Mouse (Mus musculus): ENCODE results near the gene Ugt1a5.

Gene Ugt1a5

GRCm38 (mm10) chr1:88243861-88244260 is 78.0 kb downstream of the Ugt1a5 start:
- DNase-seq = no peak

DNA sequence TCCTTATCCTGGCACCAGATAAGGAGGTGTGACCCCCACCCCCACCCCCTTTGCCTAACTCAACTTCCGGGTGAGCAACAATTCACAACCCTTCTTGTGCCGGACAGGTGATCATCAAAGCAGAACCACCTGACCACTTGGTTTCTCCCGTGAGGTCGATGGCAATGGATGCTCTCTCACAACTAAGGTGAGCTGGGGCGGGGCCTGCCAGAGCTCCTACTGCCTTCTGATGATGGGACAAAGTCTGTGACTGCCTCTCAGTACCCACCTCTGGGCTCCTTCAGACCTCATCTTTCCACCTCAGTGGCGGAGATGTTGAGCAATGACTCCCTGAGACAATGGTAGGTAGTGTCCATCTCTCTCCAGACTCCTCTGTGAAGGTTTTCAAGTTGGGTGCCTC is 80.1 kb downstream of the Ugt1a5 start:
- DNase-seq = no peak

- no peak for DNase-seq
Observed at GRCm38 (mm10) chr1:88246386-88246785, 80.6 kb downstream of the Ugt1a5 start.

GRCm38 (mm10) chr1:88247660-88248059 is 81.8 kb downstream of the Ugt1a5 start:
- no peak for DNase-seq

GRCm38 (mm10) chr1:88248658-88249057 is 82.8 kb downstream of the Ugt1a5 start:
- no peak for DNase-seq

GRCm38 (mm10) chr1:88249596-88249995 is 83.8 kb downstream of the Ugt1a5 start:
- DNase-seq = no peak

DNA sequence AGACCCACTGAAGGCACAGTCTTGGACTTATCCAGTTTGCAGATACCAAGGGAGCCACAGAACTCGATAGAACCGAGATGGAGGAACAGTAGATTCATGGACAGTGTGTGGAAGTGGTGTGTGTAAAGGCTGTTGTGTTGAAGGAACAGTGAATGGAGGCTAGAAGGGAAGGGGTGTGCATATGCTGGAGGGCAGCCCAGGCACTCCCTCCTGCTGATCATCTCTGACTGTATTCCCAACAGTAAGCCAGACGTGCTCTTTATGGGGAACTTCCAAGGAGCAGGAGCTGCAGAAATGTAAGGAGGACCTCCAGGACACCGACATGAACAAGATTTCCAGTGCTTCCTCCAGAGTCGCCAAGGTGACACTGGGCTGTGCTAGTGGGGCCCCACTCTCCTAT is 84.2 kb downstream of the Ugt1a5 start:
- DNase-seq = no peak

DNA sequence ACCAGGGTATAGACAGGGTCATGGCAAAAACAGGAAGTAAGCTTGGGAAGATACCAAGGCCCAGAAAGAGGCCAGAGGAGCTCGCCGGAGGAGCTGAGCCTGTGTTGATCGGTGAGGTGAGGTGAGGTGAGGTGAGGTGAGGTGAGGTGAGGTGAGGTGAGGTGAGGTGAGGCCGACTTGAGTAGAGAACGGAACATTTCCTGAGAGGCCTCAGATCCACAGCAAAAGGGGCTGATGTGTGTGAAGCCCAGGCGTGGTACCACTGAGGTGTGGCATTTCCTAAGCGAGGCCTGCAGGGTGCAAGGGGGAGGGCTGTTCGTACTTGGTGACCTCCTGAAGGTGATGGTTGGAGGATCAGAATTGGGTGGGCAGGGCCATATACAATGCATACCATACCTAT is 87.3 kb downstream of the Ugt1a5 start:
- DNase-seq = no peak

- no peak for DNase-seq
Observed at GRCm38 (mm10) chr1:88253540-88253939, 87.7 kb downstream of the Ugt1a5 start.

- DNase-seq = no peak
Observed at GRCm38 (mm10) chr1:88254793-88255465, 89.1 kb downstream of the Ugt1a5 start.

DNA sequence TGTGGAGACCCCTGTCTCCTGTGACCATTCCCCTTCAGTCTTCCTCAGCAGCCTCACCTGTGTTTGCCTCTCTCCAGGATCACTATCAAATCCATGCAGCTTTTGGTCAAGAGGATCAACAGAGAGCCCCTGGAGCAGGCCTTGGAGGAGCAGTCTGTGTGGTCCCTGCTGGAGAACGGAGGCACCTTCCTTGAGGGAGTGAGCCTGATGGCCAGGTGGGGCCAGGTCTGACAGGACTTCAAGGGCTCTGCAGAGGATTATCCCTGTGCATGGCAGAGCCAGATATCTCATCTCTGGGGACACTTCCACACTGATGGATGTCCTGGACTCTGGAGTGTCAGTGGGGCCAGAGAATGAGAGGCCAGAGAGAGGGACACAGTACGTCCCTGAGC is 89.7 kb downstream of the Ugt1a5 start:
- no peak for DNase-seq

GRCm38 (mm10) chr1:88255989-88256754 is 90.4 kb downstream of the Ugt1a5 start:
- DNase-seq = no peak

DNA sequence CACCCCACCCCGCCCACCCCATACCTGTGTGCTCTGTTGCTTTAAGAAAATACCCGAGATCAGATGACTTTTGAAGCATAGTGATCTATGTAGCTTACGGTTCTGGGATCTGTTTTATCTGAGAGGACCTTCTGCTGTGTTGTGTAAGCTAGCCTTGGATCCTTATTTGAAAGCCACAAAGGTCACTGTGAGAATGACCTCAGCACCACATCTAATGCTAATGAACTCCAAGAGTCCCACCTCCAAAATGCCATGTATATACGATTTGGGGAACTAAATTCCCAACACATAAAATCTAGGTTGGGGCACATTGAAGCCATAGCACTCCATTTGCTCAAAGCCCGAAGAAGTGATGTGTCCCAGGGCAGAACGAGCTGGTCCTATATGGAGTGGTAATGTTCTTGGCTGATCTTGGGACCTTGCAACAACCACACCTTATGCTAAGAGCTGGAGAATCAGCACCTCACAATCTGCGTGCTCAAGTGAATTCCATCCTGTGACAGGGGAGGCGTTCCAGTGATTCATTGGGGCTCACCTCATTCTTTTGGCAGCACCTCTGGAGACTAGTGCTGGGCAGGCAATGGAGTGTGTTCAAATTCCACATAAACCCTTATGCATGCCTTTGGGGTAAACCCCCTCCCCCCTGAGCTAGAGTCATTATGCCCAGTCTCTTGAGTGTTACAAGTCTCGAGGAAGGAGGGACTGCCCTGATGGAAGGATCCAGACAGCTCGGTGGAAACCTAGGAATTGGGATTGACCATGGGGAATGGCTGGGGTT is 91.3 kb downstream of the Ugt1a5 start:
- no peak for DNase-seq

GRCm38 (mm10) chr1:88257681-88258080 is 91.9 kb downstream of the Ugt1a5 start:
- peak in 1 of 2 experiments; percentile 7 for DNase-seq

DNA sequence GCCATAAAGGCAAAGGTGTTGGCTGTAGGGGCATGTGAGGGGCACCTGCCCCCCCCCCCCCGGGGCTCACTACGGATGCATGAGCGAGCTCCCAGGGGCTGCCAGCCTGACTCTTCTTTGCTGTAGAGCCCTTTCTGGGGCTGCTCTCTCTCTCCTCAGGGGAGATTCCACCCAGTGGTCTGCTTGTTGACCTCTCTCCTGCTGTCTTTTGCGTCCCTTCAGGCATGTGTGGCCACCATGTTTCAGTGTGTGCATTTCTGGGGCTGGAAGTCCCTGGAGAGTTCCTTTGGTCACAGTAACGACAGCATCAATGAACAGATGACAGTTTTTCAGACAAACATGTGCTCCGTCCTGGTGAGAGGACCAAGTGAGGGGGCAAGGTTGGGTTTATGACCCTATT is 92.5 kb downstream of the Ugt1a5 start:
- peak in 1 of 2 experiments; percentile 15 for DNase-seq

DNA sequence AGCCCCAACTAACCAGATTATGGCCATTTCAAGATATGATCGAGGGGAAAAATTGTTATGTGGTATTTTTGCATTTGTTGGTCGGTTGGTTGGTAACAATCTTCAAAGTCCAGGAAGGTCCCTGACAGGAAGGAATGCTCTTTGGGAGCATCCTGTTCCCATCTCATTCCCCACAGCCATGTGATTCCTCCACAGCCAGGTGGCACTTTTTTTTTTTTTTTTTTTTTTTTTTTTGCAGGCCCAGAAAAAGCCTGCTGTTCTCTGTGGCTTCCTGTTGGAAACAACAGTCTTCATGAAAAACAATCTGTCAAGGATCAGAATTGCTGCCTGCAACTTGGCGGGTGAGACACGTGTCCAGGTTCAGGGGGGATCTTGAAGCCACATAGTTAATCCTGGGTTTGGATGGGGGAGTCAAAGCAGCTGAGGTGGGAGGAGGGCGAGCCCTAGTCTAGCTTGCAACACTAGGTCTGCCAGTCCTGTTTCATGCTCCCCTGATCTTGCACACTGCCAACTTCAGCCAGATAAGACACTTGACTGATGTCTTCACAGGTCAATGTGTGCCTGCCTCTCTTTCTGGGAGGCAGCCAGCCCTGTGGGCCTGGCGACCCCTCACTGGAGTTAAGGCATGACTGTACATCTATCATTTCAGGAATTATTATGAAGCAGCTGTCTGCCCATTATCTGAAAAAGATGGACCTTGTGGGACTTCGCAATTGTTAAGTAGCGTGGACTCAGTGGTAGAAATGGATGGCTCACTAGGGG is 93.2 kb downstream of the Ugt1a5 start:
- DNase-seq = peak; percentile 62 to 71

- DNase-seq = peak in 1 of 2 experiments; percentile 41
Observed at GRCm38 (mm10) chr1:88259643-88260024, 93.8 kb downstream of the Ugt1a5 start.

DNA sequence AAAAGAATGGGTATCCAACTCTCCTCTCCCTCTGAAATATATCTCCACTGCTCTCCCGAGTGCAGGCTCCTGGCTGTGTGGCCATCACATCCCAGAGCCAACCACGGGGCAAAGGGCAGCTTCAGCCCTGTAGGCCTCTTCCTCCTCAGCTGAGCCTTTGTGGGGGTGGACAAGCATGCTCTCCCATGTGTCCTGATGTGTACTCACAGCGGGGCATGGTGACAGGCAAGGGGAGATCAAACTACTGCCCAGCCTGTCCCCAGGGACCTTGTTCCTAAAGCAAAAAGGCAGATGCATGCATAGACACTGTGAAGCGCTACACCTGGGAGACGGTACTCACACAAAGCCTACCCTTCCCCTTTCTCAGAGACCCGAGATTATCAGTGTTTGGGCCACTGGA is 94.3 kb downstream of the Ugt1a5 start:
- DNase-seq = peak; percentile 73 to 78

GRCm38 (mm10) chr1:88260604-88261377 is 95.0 kb downstream of the Ugt1a5 start:
- peak in 1 of 2 experiments; percentile 15 for DNase-seq

- DNase-seq = no peak
Observed at GRCm38 (mm10) chr1:88261706-88262105, 95.9 kb downstream of the Ugt1a5 start.

- DNase-seq = peak; percentile 81 to 86
Observed at GRCm38 (mm10) chr1:88262255-88262654, 96.4 kb downstream of the Ugt1a5 start.

DNA sequence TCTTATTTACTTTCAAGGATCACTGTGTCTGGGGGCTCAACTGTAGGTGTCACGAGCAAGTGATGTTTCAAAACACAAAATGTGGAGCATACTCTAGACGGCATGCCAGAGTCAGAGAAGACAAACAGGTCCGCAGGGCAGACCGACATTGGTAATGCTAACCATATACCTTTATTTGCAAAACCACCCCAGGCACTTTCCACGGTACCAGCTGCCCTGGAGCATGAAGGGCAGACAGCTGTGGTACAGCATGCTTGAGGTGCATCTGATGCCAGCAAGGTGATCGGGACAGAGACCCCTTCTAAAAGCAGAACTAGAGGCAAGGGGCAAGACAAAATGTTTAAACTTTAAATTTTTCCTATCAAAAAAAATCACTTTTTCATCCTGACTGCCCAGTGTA is 97.1 kb downstream of the Ugt1a5 start:
- no peak for DNase-seq

Measured in kidney, postnatal 4 days (tissue).